Mouse (Mus musculus) ES-CJ7 (cell line): ENCODE data around the gene Prl2c1.
"Not testable (repeated sequence)": the region's sequence is repeated elsewhere in the genome, so short reads cannot be mapped to it uniquely, and the experiment has no call there.

ENCODE experiments used
- DNase-seq: peaks from one replicate; pipeline ENCODE4 v3.0.0; 2011; ENCODE audit warnings: low read depth, low spot score

The Prl2c1 gene

DNA sequence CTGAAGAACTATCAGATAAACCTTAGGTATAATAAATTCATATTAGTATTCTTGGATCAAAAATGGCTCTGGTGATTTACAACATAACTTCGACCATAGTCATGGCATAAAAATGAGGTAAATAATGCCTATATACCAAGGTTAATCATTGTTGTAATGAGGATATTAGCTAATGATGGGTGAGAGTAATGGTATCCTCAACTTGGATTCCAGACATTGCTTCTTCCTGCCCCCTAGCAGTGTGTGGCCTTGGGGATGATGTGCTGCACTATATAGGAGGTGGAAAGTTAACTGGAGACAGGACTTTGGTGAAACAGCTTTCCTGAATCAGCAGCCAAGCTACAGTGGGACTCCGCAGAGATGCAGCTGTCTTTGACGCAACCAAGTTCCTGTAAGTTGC lies at the start of gene Prl2c1:
Gene Prl2c1, plus strand, starts transcription at position 301 of the 400 bp plus-strand sequence.
- no peak for DNase-seq

DNA sequence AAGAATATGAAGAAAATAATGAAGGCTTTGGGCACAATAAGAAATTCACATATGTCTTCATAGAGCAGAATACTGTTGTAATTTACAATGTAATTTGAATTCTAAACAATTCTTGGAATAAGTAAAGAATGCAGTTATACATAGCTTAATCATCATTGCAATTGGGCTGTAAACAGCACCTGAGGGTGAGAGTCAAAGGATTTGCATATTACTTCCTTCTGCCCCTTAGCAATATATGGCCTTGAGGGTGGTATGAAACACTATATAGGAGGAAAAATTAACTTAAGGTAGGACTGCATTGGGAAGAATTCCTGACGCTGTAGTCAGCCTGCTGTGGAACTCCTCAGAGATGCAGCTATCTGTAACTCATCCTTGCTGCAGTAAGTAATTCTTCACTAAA lies 47.8 kb upstream of the Prl2c1 start, which contains the start of gene Prl2a1:
Gene Prl2a1, plus strand, starts transcription at position 301 of the 400 bp plus-strand sequence.
- DNase-seq: no peak

GRCm38 (mm10) chr13:27802765-27803164 lies 46.4 kb upstream of the Prl2c1 start:
- DNase-seq: no peak

DNA sequence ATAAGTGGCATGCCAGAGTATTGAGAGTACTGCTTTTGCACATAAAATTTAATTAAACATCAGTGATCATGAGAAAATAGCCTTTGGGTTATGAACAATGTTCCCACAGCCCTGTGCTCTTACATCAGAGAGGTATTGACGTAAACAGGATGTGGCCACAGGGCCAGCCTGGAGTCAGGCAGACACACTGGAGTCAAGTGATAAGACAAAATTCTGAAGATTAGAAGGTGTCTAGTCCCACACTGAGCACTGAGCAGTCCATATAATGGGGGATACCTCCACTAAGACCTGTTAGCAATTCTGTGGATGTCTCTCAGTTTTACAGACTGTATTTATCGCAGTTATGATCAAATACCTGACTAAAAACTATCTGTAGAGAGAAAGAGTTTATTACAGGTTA lies 55.1 kb downstream of the Prl2c1 start:
- not testable (repeated sequence) for DNase-seq
